Mouse (Mus musculus): ENCODE measurements at regions not wholly inside any gene's neighbourhood (a gene's known extent, or its start where the extent isn't known, plus 50 kb on each side); places are given as distances from the start of the nearest gene placed in this dataset.
"Not testable (repeated sequence)": the region's sequence is repeated elsewhere in the genome, so short reads cannot be mapped to it uniquely, and the experiment has no call there.

GRCm38 (mm10) chr12:15410419-15410818 is 406.3 kb downstream of the Trib2 start:
- DNase-seq (ENCODE audit: low read depth, low spot score), result no peak

- DNase-seq (ENCODE audit: low read depth, low spot score), result not testable (repeated sequence)
Measured at GRCm38 (mm10) chr12:15407577-15407976, 409.1 kb downstream of the Trib2 start.

GRCm38 (mm10) chr12:15392641-15393040 is 424.1 kb downstream of the Trib2 start:
- DNase-seq (ENCODE audit: low read depth, low spot score), result no peak

DNA sequence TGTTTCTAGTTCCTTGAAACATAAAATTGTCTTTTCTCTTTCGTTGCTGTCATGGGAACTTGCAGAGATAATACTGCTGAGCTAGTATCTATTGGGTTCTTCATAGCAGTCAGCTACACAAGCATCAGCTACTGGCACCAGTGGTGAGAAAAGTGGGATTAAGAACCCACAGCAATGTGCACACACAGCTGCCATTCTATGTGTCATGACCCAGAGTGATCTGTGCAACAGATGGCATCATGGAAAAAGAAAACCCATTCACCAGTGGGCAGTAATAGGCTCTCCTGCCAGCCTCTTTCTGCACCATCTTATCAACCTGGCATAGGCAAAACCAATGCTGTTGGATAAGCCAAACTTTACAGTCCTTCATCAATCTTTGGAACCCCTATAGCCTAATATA is 428.1 kb downstream of the Trib2 start:
- DNase-seq (ENCODE audit: low read depth, low spot score), result no peak

DNA sequence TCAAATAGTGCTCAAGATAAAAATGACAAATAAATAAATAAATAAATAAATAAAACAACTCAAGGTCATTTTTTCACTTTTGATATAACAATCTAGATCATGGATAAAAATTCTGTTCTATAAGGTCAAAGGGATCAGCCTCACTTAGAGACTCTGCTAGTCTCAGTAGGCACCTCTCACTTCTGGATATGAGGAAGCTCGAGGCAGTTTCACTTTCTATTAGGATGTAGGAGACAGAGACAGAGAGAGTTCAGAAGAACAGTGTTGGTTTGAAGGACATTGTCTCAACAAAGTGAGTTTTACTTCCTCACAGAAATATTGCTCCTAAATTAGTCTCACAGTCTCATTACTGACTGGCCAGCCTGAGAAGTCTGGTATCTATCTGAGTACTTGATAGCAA is 458.9 kb downstream of the Trib2 start:
- DNase-seq (ENCODE audit: low read depth, low spot score), result no peak

DNA sequence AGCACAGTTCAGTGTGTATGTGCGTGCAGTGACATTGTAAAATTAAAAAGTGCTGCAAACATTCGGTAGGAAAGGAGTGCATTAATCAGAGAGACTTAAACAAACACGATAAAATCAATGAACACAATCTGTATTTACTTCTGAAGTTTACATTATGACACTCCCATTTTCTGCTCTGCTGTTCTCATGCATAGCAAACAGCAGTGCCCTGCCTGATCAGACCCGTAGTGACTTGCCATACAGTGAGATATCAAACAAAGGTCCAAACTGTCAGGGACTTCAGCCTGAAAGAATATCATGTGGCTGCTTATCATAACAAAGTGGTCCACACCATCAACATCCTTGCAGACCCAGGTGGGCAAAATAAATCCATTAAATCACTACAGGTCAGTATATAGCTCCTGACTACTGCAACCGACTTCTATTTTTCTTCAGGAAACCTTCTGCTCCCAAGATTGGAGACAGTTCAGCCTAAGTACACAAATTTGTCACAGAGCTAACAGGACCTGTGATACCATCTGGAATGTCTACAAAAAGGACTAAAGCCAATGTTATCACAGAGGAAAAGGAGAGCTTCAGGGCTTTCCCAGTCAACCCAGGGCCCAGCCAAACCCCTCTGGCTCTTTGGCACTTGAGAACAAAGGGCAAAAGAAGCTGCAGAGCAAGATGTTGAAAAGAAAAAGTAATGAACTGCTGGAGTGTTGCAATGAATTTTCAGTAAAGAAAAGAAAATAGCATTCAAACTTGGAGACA is 495.8 kb downstream of the Trib2 start:
- no peak for DNase-seq (ENCODE audit: low read depth, low spot score)

GRCm38 (mm10) chr12:15319647-15320046 is 497.1 kb downstream of the Trib2 start:
- DNase-seq (ENCODE audit: low read depth, low spot score), result no peak

DNA sequence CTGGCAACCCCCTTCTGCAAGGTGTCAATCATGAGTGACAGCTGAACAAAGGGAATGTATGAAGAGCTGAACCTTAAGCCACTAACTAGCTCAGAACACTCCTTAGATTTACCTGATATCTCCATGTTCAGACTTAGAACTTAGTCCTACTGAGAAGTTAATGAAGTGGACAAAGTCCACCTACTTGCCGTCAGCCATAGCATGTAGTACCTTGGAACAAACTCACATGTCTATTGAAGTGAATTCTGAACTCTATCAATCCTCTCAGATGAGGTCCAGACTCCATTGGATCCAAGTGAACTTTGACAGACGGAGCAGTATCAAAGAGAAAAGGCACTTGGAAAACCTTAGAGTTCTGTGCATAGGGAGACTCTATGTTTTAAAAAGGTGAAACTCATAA is 521.8 kb downstream of the Trib2 start:
- no peak for DNase-seq (ENCODE audit: low read depth, low spot score)

GRCm38 (mm10) chr12:15262165-15262564 is 554.6 kb downstream of the Trib2 start:
- DNase-seq (ENCODE audit: low read depth, low spot score), result no peak

DNA sequence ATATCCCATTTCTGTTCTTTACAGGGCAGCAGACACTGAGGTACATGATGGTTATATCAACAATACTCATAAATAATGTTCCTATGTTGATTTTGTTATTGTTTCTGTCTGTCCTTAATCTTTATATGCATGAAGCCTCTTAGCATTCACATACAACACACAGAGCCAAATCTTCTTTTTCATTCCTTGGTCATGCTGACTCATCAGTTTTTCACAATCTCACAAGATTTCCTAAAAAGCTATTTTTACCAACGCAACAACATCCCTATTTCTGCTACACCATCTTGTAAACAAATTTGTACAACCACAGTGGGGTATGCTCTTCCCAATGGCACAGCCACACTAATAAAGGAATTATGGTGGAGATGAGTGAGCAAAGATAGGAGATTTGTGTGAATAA is 555.1 kb downstream of the Trib2 start:
- DNase-seq (ENCODE audit: low read depth, low spot score), result no peak

DNA sequence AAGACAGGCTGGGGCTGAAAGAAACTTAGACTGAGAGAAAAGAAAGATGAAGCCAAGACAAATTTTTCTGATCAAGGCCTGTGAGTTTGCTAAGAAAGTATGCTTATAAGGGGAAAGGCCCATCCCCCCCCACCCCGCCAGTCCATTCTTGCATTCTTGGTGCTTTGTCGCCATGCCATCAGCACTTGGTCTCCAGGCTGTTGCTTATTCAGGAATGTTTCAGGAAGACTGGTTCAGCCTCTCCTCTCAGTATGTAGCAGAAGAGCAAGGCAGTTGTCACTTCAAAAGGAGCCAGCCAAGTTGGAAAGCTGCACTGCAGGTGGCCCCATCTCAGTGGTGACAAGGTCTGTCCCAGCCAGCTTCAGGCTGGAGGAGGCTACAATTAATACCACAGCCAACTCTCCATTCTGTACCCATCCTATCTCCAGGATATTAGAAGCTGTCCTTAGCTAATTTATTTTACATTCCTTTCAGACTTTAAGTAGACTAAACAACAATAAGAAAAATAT is 555.8 kb downstream of the Trib2 start:
- no peak for DNase-seq (ENCODE audit: low read depth, low spot score)

GRCm38 (mm10) chr12:15244966-15245365 is 571.8 kb downstream of the Trib2 start:
- DNase-seq (ENCODE audit: low read depth, low spot score), result no peak

DNA sequence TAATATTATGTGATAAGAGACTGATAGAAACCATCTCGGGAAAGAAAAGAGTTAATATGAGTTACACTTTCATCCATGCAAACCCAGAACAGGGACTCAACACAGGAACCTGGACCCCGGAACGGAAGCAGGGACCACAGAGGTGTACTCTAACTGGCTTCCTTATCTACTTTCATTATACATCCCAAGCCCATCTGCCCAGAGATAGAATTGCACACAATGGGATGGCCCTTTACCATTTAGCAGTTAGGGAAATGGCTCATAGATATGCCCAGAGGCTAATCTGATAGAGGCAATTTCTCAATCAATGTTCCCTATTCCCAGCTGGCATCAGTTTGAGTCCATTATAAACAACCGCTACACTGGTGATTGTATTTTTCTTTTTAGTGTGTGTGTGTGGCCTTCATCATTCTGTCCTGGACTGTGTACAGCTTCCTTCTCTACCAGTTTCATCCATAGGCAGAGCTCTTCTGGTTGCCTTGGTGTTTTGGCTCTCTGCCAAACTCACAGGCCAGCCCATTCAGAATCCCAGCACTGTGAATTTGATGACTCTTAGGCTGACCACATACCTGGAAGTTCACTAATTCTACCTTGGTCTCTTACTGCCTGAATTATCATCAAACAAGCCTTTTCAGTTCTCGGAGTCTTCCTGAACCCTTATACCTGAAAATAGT is 594.1 kb downstream of the Trib2 start:
- DNase-seq (ENCODE audit: low read depth, low spot score), result no peak

- no peak for DNase-seq (ENCODE audit: low read depth, low spot score)
Measured at GRCm38 (mm10) chr12:15218504-15218903, 598.2 kb downstream of the Trib2 start.

- DNase-seq (ENCODE audit: low read depth, low spot score), result no peak
Measured at GRCm38 (mm10) chr12:15216180-15216579, 600.5 kb downstream of the Trib2 start.

GRCm38 (mm10) chr12:15174411-15175041 is 642.2 kb downstream of the Trib2 start:
- DNase-seq (ENCODE audit: low read depth, low spot score), result no peak

DNA sequence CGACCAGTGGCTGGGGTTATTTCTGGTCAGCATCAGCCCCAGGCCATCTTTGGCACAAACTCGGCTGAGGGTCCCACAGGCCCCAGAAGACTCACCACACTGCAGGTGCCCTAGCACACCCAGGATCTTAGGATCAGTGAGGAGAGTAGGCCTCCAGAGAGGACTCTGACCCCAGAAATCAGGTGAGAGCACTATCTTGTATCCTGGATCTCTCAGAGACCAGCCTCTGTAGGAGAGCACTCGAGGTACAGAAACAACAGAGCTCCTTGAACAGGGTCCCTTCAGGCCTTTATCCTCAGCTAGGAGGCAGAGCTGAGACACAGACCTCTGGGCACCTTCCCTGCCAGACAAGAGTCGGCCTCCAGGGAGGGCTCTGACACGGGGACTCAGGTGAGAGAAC is 654.1 kb downstream of the Trib2 start:
- no peak for DNase-seq (ENCODE audit: low read depth, low spot score)

GRCm38 (mm10) chr12:15161864-15162263 is 654.9 kb downstream of the Trib2 start:
- no peak for DNase-seq (ENCODE audit: low read depth, low spot score)

GRCm38 (mm10) chr12:15160478-15160998 is 656.2 kb downstream of the Trib2 start:
- DNase-seq (ENCODE audit: low read depth, low spot score), result no peak

- DNase-seq (ENCODE audit: low read depth, low spot score), result no peak
Measured at GRCm38 (mm10) chr12:15146398-15146797, 670.3 kb downstream of the Trib2 start.

DNA sequence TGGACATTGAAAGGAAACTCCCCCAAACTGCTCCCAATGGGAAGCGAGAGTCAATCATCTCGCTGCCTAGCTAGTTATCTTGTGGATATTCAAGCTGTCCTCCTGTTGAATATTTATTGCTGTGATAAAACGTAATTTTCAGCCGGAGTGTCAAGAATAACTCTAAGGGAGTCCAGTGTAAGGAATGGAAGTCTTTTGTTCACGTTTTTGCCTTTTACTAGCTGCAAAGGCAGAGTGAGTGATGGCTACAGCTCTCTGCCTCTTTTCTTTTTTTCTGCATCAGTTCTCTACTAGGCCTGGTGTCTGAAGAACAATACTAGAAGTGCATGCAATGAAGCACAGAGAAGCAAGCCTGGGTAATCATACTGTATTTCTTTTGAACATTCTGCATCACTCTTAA is 679.7 kb downstream of the Trib2 start:
- DNase-seq (ENCODE audit: low read depth, low spot score), result no peak

DNA sequence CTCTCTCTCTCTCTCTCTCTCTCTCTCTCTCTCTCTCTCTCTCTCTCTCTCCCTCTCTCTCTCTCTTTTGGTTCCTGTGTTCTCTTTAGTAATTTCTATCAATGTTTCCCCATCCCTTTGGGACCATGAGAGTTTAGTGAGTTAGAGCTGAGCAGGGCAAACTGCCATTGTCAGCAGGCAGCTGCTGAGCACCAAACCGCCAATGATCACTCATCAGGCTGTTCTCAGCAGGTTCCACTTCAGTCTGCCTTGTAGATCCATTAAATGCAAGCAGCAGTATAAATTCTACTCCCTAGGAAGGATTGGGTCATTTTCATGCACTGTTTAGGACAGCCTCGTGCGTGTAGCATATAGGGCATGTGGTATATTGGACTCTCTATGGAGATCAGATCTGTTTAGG is 692.5 kb downstream of the Trib2 start:
- no peak for DNase-seq (ENCODE audit: low read depth, low spot score)

Measured in skeletal muscle tissue, adult 2 months (tissue).